Mouse (Mus musculus) T-cell, adult 66 days (primary cell): ENCODE data around the gene Gpr31b. TPM values are rescaled to one million over a fixed set of nuclear protein-coding genes. Genes with fewer than 3 reads are reported as not detected.

Source experiments
- total RNA-seq, 2 experiments: library from RNA; stranded (reverse); gene quantifications; 3 replicates in 1 of 2; 4 replicates in 1 of 2; pipeline ENCODE4 v1.2.4; 2023

Gpr31b gene
- total RNA-seq: not detected

GRCm38 (mm10) chr17:13052124-13052813 lies at the start of gene Gpr31b:
TSS of gene Gpr31b (minus strand) at chr17:13052296.

GRCm38 (mm10) chr17:13060804-13061203 lies 8.7 kb upstream of the Gpr31b start, which contains the start of gene Tcp10b:
TSS of gene Tcp10b (plus strand) at chr17:13061104.

GRCm38 (mm10) chr17:13006546-13006945 lies 45.5 kb downstream of the Gpr31b start, which contains the start of gene Sod2:
TSS of gene Sod2 (plus strand) at chr17:13006846.

Other genes with a start within 250 kb of the Gpr31b start
- not detected for gene Mas1, start 184.2 kb downstream of the Gpr31b start, total RNA-seq
- gene Mrgprh, start 176.3 kb downstream of the Gpr31b start, total RNA-seq: not detected
- 1 to 10 TPM in 1 of 2 experiments, not detected in 1; 2.8 TPM for gene Pnldc1, start 142.1 kb downstream of the Gpr31b start, total RNA-seq
- gene Tcp1, start 136.6 kb downstream of the Gpr31b start, total RNA-seq: 100 to 1,000 TPM; 208 to 219 TPM
- 10 to 100 TPM; 50.8 to 59.8 TPM for gene Mrpl18, start 136.0 kb downstream of the Gpr31b start, total RNA-seq
- gene Acat3, start 111.7 kb downstream of the Gpr31b start, total RNA-seq: 1 to 10 TPM in 1 of 2 experiments, not detected in 1; 1.2 TPM
- gene Acat2, start 91.5 kb downstream of the Gpr31b start, total RNA-seq: 10 to 100 TPM; 18.5 to 20.7 TPM
- gene Wtap, start 58.1 kb downstream of the Gpr31b start, total RNA-seq: 100 to 1,000 TPM; 115 to 118 TPM
- gene Sod2, start 45.5 kb downstream of the Gpr31b start, total RNA-seq: 10 to 100 TPM; 68.5 to 70.5 TPM
- under 1 TPM in 1 of 2 experiments, not detected in 1; 0.29 TPM for gene Tcp10b, start 8.8 kb upstream of the Gpr31b start, total RNA-seq
- not detected for gene Unc93a, start 79.5 kb upstream of the Gpr31b start, total RNA-seq
- not detected for gene Smok2a, start 168.9 kb upstream of the Gpr31b start, total RNA-seq
- gene Smok2b, start 178.0 kb upstream of the Gpr31b start, total RNA-seq: not detected